ENCODE assay signal across 1 mouse cellular context in genomic region chr7:141215880-141216733, GRCm38 (mm10).
TF ChIP-seq lines count a peak whose summit lies in the region.

No protein-coding gene starts in this region.

TF ChIP-seq in MEL, 35 proteins besides CTCF, POLR2A, EP300 and RAD21:
- TF ChIP-seq NRF1 (IDR thresholded peaks at IDR 0.05; ENCODE audit: insufficient read depth, low read depth, low read length, poor library complexity, severe bottlenecking) = 0 out of 2 replicates have a peak, but pooled peaks have one; percentile 2
- 0 out of 2 replicates have a peak, but pooled peaks have one; percentile 26 for TF ChIP-seq MXI1 (IDR thresholded peaks at IDR 0.05; ENCODE audit: low read depth, low read length)
- TF ChIP-seq NELFE (IDR thresholded peaks at IDR 0.05; ENCODE audit: low read depth, low read length) = peak; percentile 46; the same call in 1 of the 2 replicates
- no peak for TF ChIP-seq BHLHE40 (IDR thresholded peaks at IDR 0.05; ENCODE audit: borderline replicate concordance, low read depth, low read length)
- peak; percentile 31; the same call in 1 of the 2 replicates for TF ChIP-seq SIN3A (IDR thresholded peaks at IDR 0.05; ENCODE audit: low read length)
- 0 out of 2 replicates have a peak, but pooled peaks have one; percentile 46 for TF ChIP-seq MAZ (IDR thresholded peaks at IDR 0.05; ENCODE audit: low read depth, low read length)
- TF ChIP-seq E2F4 (IDR thresholded peaks at IDR 0.05; ENCODE audit: borderline replicate concordance, low read depth, low read length) = no peak
